Mouse (Mus musculus) ES-E14 (cell line): ENCODE data around the gene Spint3. TPM values are rescaled to one million over a fixed set of nuclear protein-coding genes. Genes with fewer than 3 reads are reported as not detected.

Source experiments
- DNase-seq: peaks from one replicate; pipeline ENCODE4 v3.0.0-alpha.2; 2013; ENCODE audit warnings: low read depth, low spot score
- H3K27ac ChIP-seq: 2 replicates; pipeline ENCODE4 v1.5.1; 2012; ENCODE audit warnings: low read depth, mild to moderate bottlenecking, low read length, moderate library complexity, mixed read lengths; ENCODE audit not compliant: poor library complexity, insufficient read depth, severe bottlenecking
- H3K36me3 ChIP-seq: 2 replicates; pipeline ENCODE4 v1.6.1; 2012; ENCODE audit warnings: mild to moderate bottlenecking, low read length, moderate library complexity, mixed read lengths; ENCODE audit not compliant: control insufficient read depth, poor library complexity, insufficient read depth, severe bottlenecking
- H3K4me1 ChIP-seq, 2 experiments: fragments of 150-350 bp in 1 of 2; sonication (generic) in 1 of 2; 2 replicates each; pipeline ENCODE4 v1.6.1; 2012; ENCODE audit warnings: low read length in 2 of 2, mild to moderate bottlenecking in 1 of 2, mixed read lengths in 1 of 2; ENCODE audit not compliant: control insufficient read depth in 2 of 2, insufficient read depth in 2 of 2, poor library complexity in 1 of 2
- H3K4me3 ChIP-seq, 2 experiments: fragments of 150-350 bp in 1 of 2; sonication (generic) in 1 of 2; 2 replicates each; pipeline ENCODE4 v1.5.1; 2012; ENCODE audit warnings: low read length in 2 of 2, low read depth in 1 of 2, mild to moderate bottlenecking in 1 of 2, mixed read lengths in 1 of 2; ENCODE audit not compliant: insufficient read depth in 1 of 2, poor library complexity in 1 of 2, severe bottlenecking in 1 of 2
- H3K9ac ChIP-seq: 2 replicates; pipeline ENCODE4 v1.6.1; 2012; ENCODE audit warnings: low read depth, mild to moderate bottlenecking, low read length, mixed read lengths; ENCODE audit not compliant: poor library complexity, insufficient read depth, severe bottlenecking
- H3K9me3 ChIP-seq: fragments of 150-350 bp; sonication (generic); 2 replicates; pipeline ENCODE4 v1.6.1; 2012; ENCODE audit warnings: low read depth, mild to moderate bottlenecking, low read length; ENCODE audit not compliant: control insufficient read depth, insufficient read depth
- CHD2 ChIP-seq: IDR thresholded peaks from 2 replicates; pipeline ENCODE4 v1.6.1; 2014; ENCODE audit warnings: mild to moderate bottlenecking, low read depth, low read length, inconsistent platforms
- HCFC1 ChIP-seq: IDR thresholded peaks from 2 replicates; pipeline ENCODE4 v1.6.1; 2012; ENCODE audit warnings: low read length, inconsistent platforms, borderline replicate concordance; ENCODE audit not compliant: insufficient read depth
- MAFK ChIP-seq: IDR thresholded peaks from 2 replicates; pipeline ENCODE4 v1.6.1; 2014; ENCODE audit warnings: mild to moderate bottlenecking, low read depth, low read length, inconsistent platforms; ENCODE audit not compliant: insufficient read depth
- ZC3H11A ChIP-seq: IDR thresholded peaks from 2 replicates; pipeline ENCODE4 v1.6.1; 2012; ENCODE audit warnings: low read depth, mild to moderate bottlenecking, inconsistent platforms, low read length, borderline replicate concordance
- ZNF384 ChIP-seq: IDR thresholded peaks from 2 replicates; pipeline ENCODE4 v1.6.1; 2012; ENCODE audit warnings: low read depth, low read length, inconsistent platforms
- in situ Hi-C, 2 experiments: fragments of 600-800 bp; cut with MboI; formaldehyde crosslinking; loops; one replicate each; pipeline ENCODE4 v1.15.1; 2025; ENCODE audit warnings: low sequenced_read_pairs in 2 of 2, inconsistent platforms in 1 of 2; ENCODE audit not compliant: unreplicated experiment in 2 of 2
- total RNA-seq: library from RNA; depleted of rRNA; stranded (reverse); fragments of 300-350 nt; gene quantifications from 2 replicates; pipeline ENCODE4 v1.2.3, GENCODE M21; 2012

The Spint3 gene
- total RNA-seq, 1 experiment: not detected

GRCm38 (mm10) chr2:164549338-164549737 is 23.9 kb downstream of the Spint3 start:
- Histone ChIP-seq H3K9me3 (no peaks in the 10 kb centered on the region), H3K27ac (no peak overlapping the region), H3K4me3 (no peak overlapping the region), H3K36me3 (no peaks in the 10 kb centered on the region), H3K4me1 (peaks cover 0 to 10% of the 10 kb centered on the region in 2 experiments; a peak in 1 of 4 replicates), H3K9ac (no peak overlapping the region)
- TF ChIP-seq CHD2 (no peak), HCFC1 (no peak), MAFK (no peak), ZNF384 (no peak), ZC3H11A (no peak)
- in situ Hi-C loops: no loop called here
- DNase-seq: no peak

DNA sequence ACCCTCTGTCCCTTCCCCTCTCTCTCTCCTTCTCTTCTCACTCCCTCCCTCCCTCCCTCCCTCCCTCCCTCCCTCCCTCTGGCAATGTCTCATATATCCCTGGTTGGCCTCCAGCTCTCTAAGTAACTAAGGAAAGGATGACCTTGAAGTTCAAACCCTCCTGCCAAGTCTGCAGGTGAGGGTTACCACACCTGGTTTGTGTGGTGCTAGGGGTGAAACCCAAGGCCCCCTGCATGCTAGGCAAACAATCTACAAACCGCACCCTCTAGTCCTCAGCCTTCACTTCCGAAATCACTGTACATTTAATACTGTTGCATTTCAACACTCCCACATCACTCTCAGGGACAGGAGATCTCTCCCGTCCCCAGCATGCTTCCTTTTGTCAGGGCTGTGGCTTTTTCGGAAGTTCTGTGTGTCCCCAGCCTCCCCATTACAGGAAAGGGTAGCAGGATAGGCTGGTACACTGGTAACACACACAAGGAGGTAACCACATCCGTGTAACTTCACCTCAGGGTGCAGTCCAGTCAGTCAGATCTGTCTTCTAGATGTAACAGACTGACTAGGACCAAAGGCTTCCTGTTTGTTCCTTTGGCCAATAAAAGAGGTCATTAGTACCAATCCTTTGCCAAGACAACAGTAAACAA is 28.7 kb downstream of the Spint3 start:
- in situ Hi-C loops: no loop called here
- Histone ChIP-seq H3K36me3 (no peaks in the 10 kb centered on the region), H3K4me1 (peaks cover 0 to 5% of the 10 kb centered on the region in 2 experiments; a peak in 2 of 4 replicates), H3K27ac (no peak overlapping the region), H3K4me3 (no peak overlapping the region), H3K9me3 (no peaks in the 10 kb centered on the region), H3K9ac (no peak overlapping the region)
- DNase-seq: no peak
- no peak for TF ChIP-seq HCFC1
- TF ChIP-seq ZNF384: no peak
- no peak for TF ChIP-seq MAFK
- no peak for TF ChIP-seq ZC3H11A
- no peak for TF ChIP-seq CHD2

- no peak for TF ChIP-seq HCFC1
- TF ChIP-seq CHD2: no peak
- no peak for TF ChIP-seq ZC3H11A
- no peak for TF ChIP-seq MAFK
- no peak for TF ChIP-seq ZNF384
- peaks cover 0 to 2% of the 10 kb centered on the region in 2 experiments; a peak in 2 of 4 replicates for H3K4me1 ChIP-seq
- H3K36me3 ChIP-seq: no peaks in the 10 kb centered on the region
- no peak overlapping the region for H3K9ac ChIP-seq
- no peaks in the 10 kb centered on the region for H3K9me3 ChIP-seq
- no peak overlapping the region for H3K4me3 ChIP-seq
- in situ Hi-C loops: no loop called here
- no peak overlapping the region for H3K27ac ChIP-seq
- no peak for DNase-seq
These were observed 29.5 kb downstream of the Spint3 start for GRCm38 (mm10) chr2:164543745-164544144.

- TF ChIP-seq ZNF384 (no peak), CHD2 (no peak), ZC3H11A (no peak), MAFK (no peak), HCFC1 (no peak)
- H3K27ac ChIP-seq: no peak overlapping the region
- H3K9me3 ChIP-seq: no peaks in the 10 kb centered on the region
- no peak overlapping the region for H3K9ac ChIP-seq
- H3K4me3 ChIP-seq: no peak overlapping the region
- peaks cover 0 to 2% of the 10 kb centered on the region in 2 experiments; a peak in 2 of 4 replicates for H3K4me1 ChIP-seq
- DNase-seq: no peak
- H3K36me3 ChIP-seq: no peaks in the 10 kb centered on the region
- in situ Hi-C loops: no loop called here
These were observed 30.7 kb downstream of the Spint3 start for GRCm38 (mm10) chr2:164542598-164542997.

- in situ Hi-C loops: no loop called here
- no peaks in the 10 kb centered on the region for H3K9me3 ChIP-seq
- H3K27ac ChIP-seq: no peak overlapping the region
- no peak overlapping the region for H3K4me3 ChIP-seq
- H3K4me1 ChIP-seq: peaks cover 0 to 2% of the 10 kb centered on the region in 2 experiments; a peak in 2 of 4 replicates
- no peak for DNase-seq
- TF ChIP-seq ZC3H11A: no peak
- no peak for TF ChIP-seq HCFC1
- no peak for TF ChIP-seq CHD2
- no peak for TF ChIP-seq MAFK
- TF ChIP-seq ZNF384: no peak
- H3K9ac ChIP-seq: no peak overlapping the region
- H3K36me3 ChIP-seq: no peaks in the 10 kb centered on the region
These were observed 31.1 kb downstream of the Spint3 start for GRCm38 (mm10) chr2:164542132-164542531.
